1 mouse cellular context compared by ENCODE assay signal in the genomic region with DNA sequence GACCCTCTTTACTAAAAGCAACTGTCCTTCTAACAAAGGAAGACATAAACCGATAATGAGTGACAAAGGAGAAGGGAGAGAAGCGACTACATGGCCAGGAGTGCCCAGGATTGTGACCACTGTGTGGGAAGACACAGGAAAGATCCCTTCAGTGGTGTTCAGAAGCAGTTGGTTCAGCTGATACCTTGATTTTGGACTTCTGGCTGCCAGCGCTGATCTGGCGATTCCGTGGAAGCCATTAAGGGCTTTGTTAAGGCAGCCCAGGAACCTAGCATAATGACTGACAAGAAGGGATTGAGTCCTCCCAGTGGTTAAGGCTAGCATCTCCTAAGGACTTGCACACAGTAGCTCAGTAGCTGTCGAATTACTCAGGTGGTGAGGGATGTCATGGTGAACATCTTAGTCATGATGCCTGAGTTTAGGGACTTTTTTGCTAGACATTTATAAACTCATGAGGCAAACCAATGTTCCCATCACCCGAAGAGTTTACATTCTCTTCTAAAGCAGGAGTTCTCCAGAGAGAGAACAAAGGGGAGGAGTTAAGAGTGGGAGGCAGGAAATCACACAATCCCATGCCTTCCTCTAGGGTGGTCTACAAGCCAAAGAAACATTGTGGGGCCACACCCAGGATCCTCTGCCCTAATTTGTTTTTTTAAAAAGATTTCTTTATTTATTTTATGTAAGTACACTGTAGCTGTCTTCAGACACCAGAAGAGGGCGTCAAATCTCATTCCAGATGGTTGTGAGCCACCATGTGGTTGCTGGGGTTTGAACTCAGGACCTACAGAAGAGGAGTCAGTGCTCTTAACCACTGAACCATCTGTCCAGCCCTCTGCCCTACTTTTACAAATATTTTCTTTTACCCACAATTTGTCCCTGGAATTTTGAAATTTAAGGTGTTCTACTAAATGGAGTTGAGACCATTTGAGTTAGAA.
A peak's percentile ranks its signal among the peaks of the same experiment; 100 is the strongest.
TF ChIP-seq lines count a peak whose summit lies in the region.

No protein-coding gene starts in this region.

TF ChIP-seq in MEL, 35 proteins besides CTCF, POLR2A, EP300 and RAD21 (continued from another document):
- TF ChIP-seq GABPA (IDR thresholded peaks at IDR 0.05; ENCODE audit: low read depth, low read length) (no peak), CHD2 (IDR thresholded peaks at IDR 0.05; ENCODE audit: low read length) (no peak), ETS1 (IDR thresholded peaks at IDR 0.05; ENCODE audit: low read depth, low read length) (no peak), RCOR1 (IDR thresholded peaks at IDR 0.05; ENCODE audit: low read depth, low read length) (no peak), NELFE (IDR thresholded peaks at IDR 0.05; ENCODE audit: low read depth, low read length) (peak; percentile 41), GATA1 (IDR thresholded peaks at IDR 0.05; ENCODE audit: low read depth, low read length) (no peak), MAFK (IDR thresholded peaks at IDR 0.05; ENCODE audit: borderline replicate concordance, low read depth, low read length) (no peak), CHD1 (IDR thresholded peaks at IDR 0.05; ENCODE audit: low read depth, low read length) (no peak), KAT2A (conservative IDR thresholded peaks at IDR 0.05; ENCODE audit: low read depth, low read length) (no peak), TCF12 (IDR thresholded peaks at IDR 0.05; ENCODE audit: low read depth, low read length) (0 out of 2 replicates have a peak, but pooled peaks have one; percentile 9), TAL1 (IDR thresholded peaks at IDR 0.05; ENCODE audit: low read length) (no peak), JUND (IDR thresholded peaks at IDR 0.05; ENCODE audit: low read depth, low read length) (no peak), NRF1 (IDR thresholded peaks at IDR 0.05; ENCODE audit: insufficient read depth, low read depth, low read length, poor library complexity, severe bottlenecking) (no peak), ZKSCAN1 (IDR thresholded peaks at IDR 0.05; ENCODE audit: low read depth, low read length) (no peak), ZNF384 (IDR thresholded peaks at IDR 0.05; ENCODE audit: low read depth, low read length) (no peak), ELF1 (IDR thresholded peaks at IDR 0.05; ENCODE audit: low read depth, low read length) (no peak), BHLHE40 (IDR thresholded peaks at IDR 0.05; ENCODE audit: borderline replicate concordance, low read depth, low read length) (no peak), MXI1 (IDR thresholded peaks at IDR 0.05; ENCODE audit: low read depth, low read length) (peak; percentile 34; the same call in 1 of the 2 replicates)
